In the genomic region with DNA sequence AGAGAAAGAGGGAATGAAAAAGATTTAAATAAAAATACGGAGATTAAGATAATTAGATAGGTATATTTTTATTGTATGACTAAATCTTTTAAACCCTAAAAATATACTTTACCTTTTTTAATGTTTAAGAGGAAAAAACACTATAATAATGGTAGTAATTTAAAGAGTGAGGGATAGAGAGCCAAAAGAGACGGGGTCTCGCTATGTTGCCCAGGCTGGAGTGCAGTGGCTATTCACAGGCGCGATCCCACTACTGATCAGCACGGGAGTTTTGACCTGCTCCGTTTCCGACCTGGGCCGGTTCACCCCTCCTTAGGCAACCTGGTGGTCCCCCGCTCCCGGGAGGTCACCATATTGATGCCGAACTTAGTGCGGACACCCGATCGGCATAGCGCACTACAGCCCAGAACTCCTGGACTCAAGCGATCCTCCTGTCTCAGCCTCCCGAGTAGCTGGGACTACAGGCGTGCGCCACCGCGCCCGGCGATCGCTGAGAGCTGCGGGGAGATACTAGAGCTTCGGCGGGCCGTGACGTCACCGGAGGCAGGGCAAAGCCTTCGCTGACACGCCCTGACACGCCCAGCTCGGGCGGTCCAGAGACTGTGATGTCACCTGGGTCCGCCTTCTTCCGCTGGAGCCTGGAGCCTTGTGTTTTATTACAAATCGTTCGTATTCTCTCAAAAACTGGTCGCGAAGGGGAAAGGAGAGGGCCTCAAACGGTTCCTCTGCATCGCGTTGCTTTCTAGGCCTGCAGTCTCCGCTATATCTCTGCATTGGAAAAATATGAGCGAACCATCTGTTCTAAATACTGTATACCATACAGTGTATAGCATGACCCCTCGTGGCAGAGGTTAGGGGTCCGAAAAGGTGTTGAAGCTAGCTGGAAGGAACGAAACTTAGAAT, we compare ENCODE assay signal across 8 mouse cellular contexts. TPM values are rescaled to one million over a fixed set of nuclear protein-coding genes. Genes with fewer than 3 reads are reported as not detected.
A peak's percentile ranks its signal among the peaks of the same experiment; 100 is the strongest.
DNase-seq lines count a peak whose midpoint lies in the region; ATAC-seq and TF ChIP-seq lines count a peak whose summit lies in the region.
"Not testable (repeated sequence)": the region's sequence is repeated elsewhere in the genome, so short reads cannot be mapped to it uniquely, and the experiment has no call there.

No protein-coding gene starts in this region.

- peak overlapping the region; percentile 49 for H3K4me3 ChIP-seq in cortical plate, adult 2 months (ENCODE audit: insufficient read depth, low read length)

- DNase-seq in gastrocnemius, postnatal 10 days, result peak; percentile 99
- DNase-seq in induced T-regulatory cell, adult 2 months (ENCODE audit: low read depth), result peak; percentile 99
- peak; percentile 96 to 99 for DNase-seq in left cerebral cortex, adult 9 months (ENCODE audit: low spot score in 2 of 2)
- peak; percentile 98 for DNase-seq in right cerebral cortex, postnatal 14 days
- peak; percentile 99 for DNase-seq in urinary bladder, postnatal 36 days (ENCODE audit: low spot score in 2 of 2)

- peak; percentile 84 for ATAC-seq in activated CD4-positive, CD25-positive, alpha-beta regulatory T cell, adult 4 months
- peak; percentile 75 for ATAC-seq in megakaryocyte progenitor cell, adult 5-6 weeks (replicated peaks; ENCODE audit: poor library complexity)

- H3K4me1 ChIP-seq in cortical plate, adult 2 months (ENCODE audit: control insufficient read depth, insufficient read depth, low read length), result not testable (repeated sequence)

- not testable (repeated sequence) for TF ChIP-seq CTCF in cortical plate, adult 2 months (IDR thresholded peaks at IDR 0.05; ENCODE audit: extremely low read depth, insufficient read depth, low read length)

- peak; percentile 90 for TF ChIP-seq POLR2A in cortical plate, adult 2 months (IDR thresholded peaks at IDR 0.05; ENCODE audit: extremely low read depth, insufficient read depth, low read length)

- peak overlapping the region; percentile 58 for H3K27ac ChIP-seq in cortical plate, adult 2 months (ENCODE audit: insufficient read depth, low read length)

RNA-seq across cellular contexts. Expression of gene Nemf, which starts 4.3 kb away (rescaled TPM):
- 100 to 1,000 TPM; 138 to 148 TPM for polyA plus RNA-seq in activated CD4-positive, CD25-positive, alpha-beta regulatory T cell, adult 4 months (2017; shearing (Covaris generic))
- polyA plus RNA-seq in cortical plate, adult 2 months (2012; rRNA removed), result 33.7 and 34.4 TPM in 2 replicates
- total RNA-seq in gastrocnemius, postnatal 10 days (2021), result 10 to 100 TPM; 21.3 to 23.4 TPM
- total RNA-seq in megakaryocyte progenitor cell, adult 5-6 weeks (2015), result 62.7 and 76.9 TPM in 2 replicates
- total RNA-seq in megakaryocyte progenitor cell, adult 5-6 weeks (2017), result 80.0 and 130 TPM in 2 replicates

RNA-seq across cellular contexts. Expression of gene Arf6, which starts 10.7 kb away (rescaled TPM):
- 10 to 100 TPM; 35.2 to 74.5 TPM for polyA plus RNA-seq in activated CD4-positive, CD25-positive, alpha-beta regulatory T cell, adult 4 months (2017; shearing (Covaris generic))
- 43.1 and 44.7 TPM in 2 replicates for polyA plus RNA-seq in cortical plate, adult 2 months (2012; rRNA removed)
- 10 to 100 TPM; 42.5 to 52.1 TPM for total RNA-seq in gastrocnemius, postnatal 10 days (2021)
- 89.6 and 90.6 TPM in 2 replicates for total RNA-seq in megakaryocyte progenitor cell, adult 5-6 weeks (2015)
- total RNA-seq in megakaryocyte progenitor cell, adult 5-6 weeks (2017), result 145 and 148 TPM in 2 replicates

RNA-seq across cellular contexts. Expression of gene Gm9887, which starts 11.0 kb away (rescaled TPM):
- not detected for polyA plus RNA-seq in activated CD4-positive, CD25-positive, alpha-beta regulatory T cell, adult 4 months (2017; shearing (Covaris generic))
- 0.40 and 0.64 TPM in 2 replicates for polyA plus RNA-seq in cortical plate, adult 2 months (2012; rRNA removed)
- total RNA-seq in gastrocnemius, postnatal 10 days (2021), result under 1 TPM; 0.45 to 0.54 TPM
- total RNA-seq in megakaryocyte progenitor cell, adult 5-6 weeks (2015), result not detected in 2 replicates
- 1.5 TPM in 1 of 2 replicates, not detected in the other for total RNA-seq in megakaryocyte progenitor cell, adult 5-6 weeks (2017)

Comparison
In these comparisons a context has a peak if more than half of its experiments do, and no peak if none do; other contexts are left out.
1. Peak in every context shown above with its lines: DNase-seq, ATAC-seq, H3K4me3 ChIP-seq and H3K27ac ChIP-seq.